Mouse (Mus musculus) embryo, embryonic 9.5 days (tissue): ENCODE measurements around the gene Myo7a.

Source experiments
- DNase-seq: peaks from one replicate; pipeline ENCODE4 v3.0.0-alpha.2; 2017; ENCODE audit errors: extremely low spot score

The Myo7a gene

GRCm38 (mm10) chr7:98119179-98119960, at the start of gene Myo7a:
TSS of gene Myo7a (minus strand) at chr7:98119524.
- peak; percentile 62 for DNase-seq

- DNase-seq, result no peak
These were observed 45.7 kb upstream of the Myo7a start for GRCm38 (mm10) chr7:98164999-98165528.

GRCm38 (mm10) chr7:98164382-98164998, 45.2 kb upstream of the Myo7a start:
- DNase-seq, result no peak

GRCm38 (mm10) chr7:98163700-98164099, 44.4 kb upstream of the Myo7a start:
- DNase-seq, result no peak

- no peak for DNase-seq
These were observed 42.9 kb upstream of the Myo7a start for GRCm38 (mm10) chr7:98162239-98162638.

- no peak for DNase-seq
These were observed 40.9 kb upstream of the Myo7a start for GRCm38 (mm10) chr7:98160041-98160740.

- DNase-seq, result no peak
These were observed 39.2 kb upstream of the Myo7a start for GRCm38 (mm10) chr7:98158481-98158880.

- no peak for DNase-seq
These were observed 38.5 kb upstream of the Myo7a start for GRCm38 (mm10) chr7:98157636-98158332.

GRCm38 (mm10) chr7:98156280-98156665, 36.9 kb upstream of the Myo7a start:
- DNase-seq, result no peak

GRCm38 (mm10) chr7:98155546-98156279, 36.4 kb upstream of the Myo7a start:
- DNase-seq, result peak; percentile 65

GRCm38 (mm10) chr7:98153892-98154291, 34.6 kb upstream of the Myo7a start:
- DNase-seq, result no peak

GRCm38 (mm10) chr7:98153345-98153744, 34.0 kb upstream of the Myo7a start:
- DNase-seq, result no peak

- DNase-seq, result no peak
These were observed 33.1 kb upstream of the Myo7a start for GRCm38 (mm10) chr7:98152400-98152799.

GRCm38 (mm10) chr7:98150525-98150924, 31.2 kb upstream of the Myo7a start:
- no peak for DNase-seq

GRCm38 (mm10) chr7:98149802-98150201, 30.5 kb upstream of the Myo7a start:
- DNase-seq, result no peak

- DNase-seq, result no peak
These were observed 29.5 kb upstream of the Myo7a start for GRCm38 (mm10) chr7:98148721-98149407.

GRCm38 (mm10) chr7:98147766-98148165, 28.4 kb upstream of the Myo7a start:
- no peak for DNase-seq

GRCm38 (mm10) chr7:98146447-98146845, 27.1 kb upstream of the Myo7a start:
- no peak for DNase-seq

GRCm38 (mm10) chr7:98145842-98146446, 26.6 kb upstream of the Myo7a start:
- DNase-seq, result no peak

GRCm38 (mm10) chr7:98145402-98145801, 26.1 kb upstream of the Myo7a start, which contains the start of gene Omp:
TSS of gene Omp (minus strand) at chr7:98145502.
- no peak for DNase-seq
